Mouse (Mus musculus) MEL (cell line): ENCODE measurements around the gene Hcn2. TPM values are rescaled to one million over a fixed set of nuclear protein-coding genes. Genes with fewer than 3 reads are reported as not detected.

ENCODE experiments used
- DNase-seq: peaks from one replicate; pipeline ENCODE4 v3.0.0; 2011; ENCODE audit warnings: low read depth, low spot score
- H3K27ac ChIP-seq: 2 replicates; pipeline ENCODE4 v1.5.1; 2012; ENCODE audit warnings: low read depth, mild to moderate bottlenecking, control low read depth, low read length, moderate library complexity; ENCODE audit not compliant: control insufficient read depth
- H3K27me3 ChIP-seq, 2 experiments: fragments of 150-350 bp in 1 of 2; sonication (generic) in 1 of 2; 2 replicates each; pipeline ENCODE4 v1.6.1; 2012; ENCODE audit warnings: low read length in 2 of 2, mild to moderate bottlenecking in 2 of 2, improper control_type of control experiment in 1 of 2, moderate library complexity in 1 of 2; ENCODE audit not compliant: insufficient read depth in 2 of 2, control insufficient read depth in 1 of 2
- H3K36me3 ChIP-seq, 2 experiments: 2 replicates each; pipeline ENCODE4 v1.6.1; 2012 to 2014; ENCODE audit warnings: low read length in 2 of 2, improper control_type of control experiment in 1 of 2, inconsistent platforms in 1 of 2, mild to moderate bottlenecking in 1 of 2; ENCODE audit not compliant: insufficient read depth in 2 of 2, control insufficient read depth in 1 of 2
- H3K4me1 ChIP-seq, 2 experiments: fragments of 150-350 bp in 1 of 2; sonication (generic) in 1 of 2; 2 replicates each; pipeline ENCODE4 v1.6.1; 2012; ENCODE audit warnings: low read length in 2 of 2, improper control_type of control experiment in 1 of 2, mild to moderate bottlenecking in 1 of 2; ENCODE audit not compliant: insufficient read depth in 2 of 2, control insufficient read depth in 1 of 2
- H3K4me3 ChIP-seq, 2 experiments: fragments of 150-350 bp in 1 of 2; sonication (generic) in 1 of 2; 2 replicates each; pipeline ENCODE4 v1.5.1; 2012; ENCODE audit warnings: low read depth in 2 of 2, low read length in 2 of 2, mild to moderate bottlenecking in 2 of 2, moderate library complexity in 2 of 2, control low read depth in 1 of 2, improper control_type of control experiment in 1 of 2; ENCODE audit not compliant: control insufficient read depth in 1 of 2, insufficient read depth in 1 of 2
- H3K79me2 ChIP-seq: 2 replicates; pipeline ENCODE4 v1.6.1; 2012; ENCODE audit warnings: mild to moderate bottlenecking, low read length, moderate library complexity; ENCODE audit not compliant: control insufficient read depth, poor library complexity, insufficient read depth
- H3K9ac ChIP-seq: 2 replicates; pipeline ENCODE4 v1.6.1; 2012; ENCODE audit warnings: low read depth, mild to moderate bottlenecking, control low read depth, low read length, moderate library complexity; ENCODE audit not compliant: control insufficient read depth, poor library complexity, severe bottlenecking
- H3K9me3 ChIP-seq: fragments of 150-350 bp; sonication (generic); replicated peaks from 2 replicates; pipeline ENCODE4 v1.6.1; 2012; ENCODE audit warnings: mild to moderate bottlenecking, low read length, improper control_type of control experiment, moderate library complexity; ENCODE audit not compliant: insufficient read depth
- CHD1 ChIP-seq: IDR thresholded peaks from 2 replicates; pipeline ENCODE4 v1.6.1; 2012; ENCODE audit warnings: low read depth, mild to moderate bottlenecking, inconsistent platforms, low read length, improper control_type of control experiment
- EP300 ChIP-seq, 2 experiments: IDR thresholded peaks; 2 replicates each; pipeline ENCODE4 v1.6.1; 2011; ENCODE audit warnings: improper control_type of control experiment in 2 of 2, low read length in 2 of 2, low read depth in 1 of 2, mild to moderate bottlenecking in 1 of 2
- ETS1 ChIP-seq: IDR thresholded peaks from 2 replicates; pipeline ENCODE4 v1.6.1; 2012; ENCODE audit warnings: low read depth, mild to moderate bottlenecking, inconsistent platforms, low read length, improper control_type of control experiment, moderate library complexity
- GABPA ChIP-seq: IDR thresholded peaks from 2 replicates; pipeline ENCODE4 v1.6.1; 2012; ENCODE audit warnings: low read depth, mild to moderate bottlenecking, inconsistent platforms, low read length, improper control_type of control experiment, moderate library complexity
- MAFK ChIP-seq: IDR thresholded peaks from 2 replicates; pipeline ENCODE4 v1.6.1; 2011; ENCODE audit warnings: low read depth, mild to moderate bottlenecking, low read length, improper control_type of control experiment, borderline replicate concordance
- MEF2A ChIP-seq: IDR thresholded peaks from 2 replicates; pipeline ENCODE4 v1.6.1; 2014; ENCODE audit warnings: low read depth, mild to moderate bottlenecking, inconsistent platforms, low read length, improper control_type of control experiment; ENCODE audit not compliant: poor library complexity, insufficient replicate concordance, severe bottlenecking; ENCODE audit errors: extremely low read depth
- MYC ChIP-seq: IDR thresholded peaks from 2 replicates; pipeline ENCODE4 v1.6.1; 2011; ENCODE audit warnings: low read depth, mild to moderate bottlenecking, low read length, improper control_type of control experiment, moderate library complexity
- NELFE ChIP-seq: IDR thresholded peaks from 2 replicates; pipeline ENCODE4 v1.6.1; 2011; ENCODE audit warnings: low read depth, low read length, improper control_type of control experiment
- POLR2A ChIP-seq, 2 experiments: IDR thresholded peaks; 2 replicates each; pipeline ENCODE4 v1.6.1; 2011 to 2012; ENCODE audit warnings: low read length in 2 of 2, mild to moderate bottlenecking in 2 of 2, control low read depth in 1 of 2, improper control_type of control experiment in 1 of 2, low read depth in 1 of 2, moderate library complexity in 1 of 2; ENCODE audit not compliant: control insufficient read depth in 1 of 2, insufficient read depth in 1 of 2, poor library complexity in 1 of 2
- RAD21 ChIP-seq: IDR thresholded peaks from 2 replicates; pipeline ENCODE4 v1.6.1; 2011; ENCODE audit warnings: mild to moderate bottlenecking, low read depth, low read length, improper control_type of control experiment
- RCOR1 ChIP-seq: IDR thresholded peaks from 2 replicates; pipeline ENCODE4 v1.6.1; 2012; ENCODE audit warnings: low read depth, mild to moderate bottlenecking, inconsistent platforms, low read length, improper control_type of control experiment
- SMC3 ChIP-seq: IDR thresholded peaks from 2 replicates; pipeline ENCODE4 v1.6.1; 2011; ENCODE audit warnings: low read depth, low read length, improper control_type of control experiment
- TBP ChIP-seq: IDR thresholded peaks from 2 replicates; pipeline ENCODE4 v1.8.0; 2011; ENCODE audit warnings: low read depth, low read length, improper control_type of control experiment
- TCF12 ChIP-seq: IDR thresholded peaks from 2 replicates; pipeline ENCODE4 v1.6.1; 2014; ENCODE audit warnings: low read depth, mild to moderate bottlenecking, inconsistent platforms, low read length, improper control_type of control experiment, moderate library complexity
- UBTF ChIP-seq: IDR thresholded peaks from 2 replicates; pipeline ENCODE4 v1.6.1; 2012; ENCODE audit warnings: low read depth, mild to moderate bottlenecking, inconsistent platforms, low read length, improper control_type of control experiment, moderate library complexity, borderline replicate concordance; ENCODE audit not compliant: insufficient read depth
- USF2 ChIP-seq, 2 experiments: IDR thresholded peaks; 2 replicates each; pipeline ENCODE4 v1.6.1; 2011 to 2012; ENCODE audit warnings: improper control_type of control experiment in 2 of 2, low read length in 2 of 2, borderline replicate concordance in 1 of 2, inconsistent platforms in 1 of 2, low read depth in 1 of 2, mild to moderate bottlenecking in 1 of 2; ENCODE audit not compliant: insufficient read depth in 1 of 2
- ZKSCAN1 ChIP-seq: IDR thresholded peaks from 2 replicates; pipeline ENCODE4 v1.6.1; 2012; ENCODE audit warnings: low read depth, mild to moderate bottlenecking, inconsistent platforms, low read length, improper control_type of control experiment, moderate library complexity
- ZMIZ1 ChIP-seq: IDR thresholded peaks from 2 replicates; pipeline ENCODE4 v1.6.1; 2012; ENCODE audit warnings: low read depth, mild to moderate bottlenecking, inconsistent platforms, low read length, improper control_type of control experiment, moderate library complexity
- ZNF384 ChIP-seq: IDR thresholded peaks from 2 replicates; pipeline ENCODE4 v1.6.1; 2012; ENCODE audit warnings: low read depth, mild to moderate bottlenecking, inconsistent platforms, low read length, improper control_type of control experiment
- polyA plus RNA-seq, 2 experiments: library from polyadenylated mRNA; stranded (reverse) in 1 of 2; unstranded in 1 of 2; fragments of >175 nt in 1 of 2; fragments of >200 nt in 1 of 2; gene quantifications; 2 replicates each; pipeline versions ENCODE4 v1.2.1 to v1.2.4; 2012; ENCODE audit warnings: low replicate concordance in 2 of 2, low read depth in 1 of 2; ENCODE audit not compliant: insufficient read length in 2 of 2, insufficient read depth in 1 of 2, missing spikeins in 1 of 2
- total RNA-seq: library from RNA; depleted of rRNA; stranded (reverse); fragments of 300-350 nt; gene quantifications from 2 replicates; pipeline ENCODE4 v1.2.3, GENCODE M21; 2012; rRNA removed

The Hcn2 gene
- total RNA-seq (0.42 and 0.59 TPM in 2 replicates), polyA plus RNA-seq (1 to 10 TPM in 1 of 2 experiments, not detected in 1; 1.6 TPM)

GRCm38 (mm10) chr10:79716254-79716987, at the start of gene Hcn2:
TSS of gene Hcn2 (plus strand) at chr10:79716634.
- H3K4me3 ChIP-seq, result peak within 1 kb of the TSS; percentile 54 to 63; a peak in 3 of 4 replicates
- peaks cover 0 to 6% of the 10 kb centered on the region in 2 experiments; a peak in 2 of 4 replicates for H3K36me3 ChIP-seq
- H3K27ac ChIP-seq, result no peak within 1 kb of the TSS
- H3K9ac ChIP-seq, result peak within 1 kb of the TSS; percentile 56
- H3K79me2 ChIP-seq, result no peaks in the 10 kb centered on the region
- TF ChIP-seq RCOR1 (no peak), RAD21 (no peak), CHD1 (no peak), TCF12 (no peak), TBP (no peak), ZNF384 (no peak), MAFK (no peak), MEF2A (no peak), ETS1 (no peak)
- no peaks in the 10 kb centered on the region for H3K9me3 ChIP-seq
- peaks cover 0 to 2% of the 10 kb centered on the region in 2 experiments; a peak in 2 of 4 replicates for H3K27me3 ChIP-seq
- no peak for DNase-seq
- peaks cover 0 to 9% of the 10 kb centered on the region in 2 experiments; a peak in 2 of 4 replicates for H3K4me1 ChIP-seq

GRCm38 (mm10) chr10:79668076-79668475, 48.4 kb upstream of the Hcn2 start:
- Histone ChIP-seq H3K36me3 (peaks cover 0 to 4% of the 10 kb centered on the region in 2 experiments; a peak in 1 of 4 replicates), H3K27me3 (no peaks in the 10 kb centered on the region), H3K79me2 (peaks cover 11% of the 10 kb centered on the region), H3K9ac (no peak overlapping the region)
- no peak for DNase-seq
- TF ChIP-seq EP300 (IDR thresholded peaks at IDR 0.05; ENCODE audit: low read depth in 1 of 2, low read length in 2 of 2) (no peak), TBP (no peak), NELFE (no peak), MEF2A (no peak), POLR2A (IDR thresholded peaks at IDR 0.05; ENCODE audit: control insufficient read depth in 1 of 2, insufficient read depth in 1 of 2, low read depth in 1 of 2, low read length in 2 of 2, poor library complexity in 1 of 2) (no peak), CHD1 (no peak), SMC3 (no peak), MYC (no peak), ETS1 (no peak), UBTF (no peak), ZMIZ1 (no peak), ZNF384 (no peak), ZKSCAN1 (no peak), USF2 (IDR thresholded peaks at IDR 0.05; ENCODE audit: borderline replicate concordance in 1 of 2, insufficient read depth in 1 of 2, low read depth in 1 of 2, low read length in 2 of 2) (no peak), GABPA (no peak)
- TF ChIP-seq, all 39 proteins: peak for 0
- Histone ChIP-seq H3K4me3 (no peak overlapping the region), H3K4me1 (peaks cover 0 to 9% of the 10 kb centered on the region in 2 experiments; a peak in 3 of 4 replicates), H3K27ac (no peak overlapping the region), H3K9me3 (no peaks in the 10 kb centered on the region)
